Mouse (Mus musculus) spleen, adult 2 months (tissue): ENCODE data around the gene Flt3. TPM values are rescaled to one million over a fixed set of nuclear protein-coding genes. Genes with fewer than 3 reads are reported as not detected.
A peak's percentile ranks its signal among the peaks of the same experiment; 100 is the strongest.

ENCODE experiments used
- DNase-seq, 2 experiments: peaks; one replicate each; pipeline versions ENCODE4 v3.0.0 to v3.0.0-alpha.2; 2012 to 2021; ENCODE audit warnings: low spot score in 2 of 2, low read depth in 1 of 2
- H3K27ac ChIP-seq: fragments of 200-500 bp; 2 replicates; pipeline ENCODE4 v1.5.1; 2012; ENCODE audit warnings: low read length, inconsistent platforms; ENCODE audit not compliant: insufficient read depth
- H3K27me3 ChIP-seq: fragments of 200-500 bp; 2 replicates; pipeline ENCODE4 v1.6.1; 2012; ENCODE audit warnings: mild to moderate bottlenecking, moderate library complexity, low read length, inconsistent platforms; ENCODE audit not compliant: control insufficient read depth, insufficient read depth
- H3K36me3 ChIP-seq: fragments of 200-500 bp; 2 replicates; pipeline ENCODE4 v1.6.1; 2012; ENCODE audit warnings: mild to moderate bottlenecking, low read length, inconsistent platforms; ENCODE audit not compliant: control insufficient read depth, insufficient read depth
- H3K4me1 ChIP-seq: fragments of 200-500 bp; 2 replicates; pipeline ENCODE4 v1.6.1; 2011; ENCODE audit warnings: inconsistent platforms; ENCODE audit not compliant: control insufficient read depth, insufficient read depth, insufficient read length
- H3K4me3 ChIP-seq: fragments of 200-500 bp; 2 replicates; pipeline ENCODE4 v1.5.1; 2011; ENCODE audit warnings: mild to moderate bottlenecking, inconsistent platforms; ENCODE audit not compliant: insufficient read depth, insufficient read length; ENCODE audit errors: extremely low read depth
- CTCF ChIP-seq: fragments of 200-500 bp; IDR thresholded peaks from 2 replicates; pipeline ENCODE4 v1.5.1; 2011; ENCODE audit warnings: mild to moderate bottlenecking, inconsistent platforms; ENCODE audit not compliant: insufficient read depth, insufficient read length, insufficient replicate concordance; ENCODE audit errors: extremely low read depth
- POLR2A ChIP-seq: fragments of 200-500 bp; IDR thresholded peaks from 2 replicates; pipeline ENCODE4 v1.6.1; 2011; ENCODE audit warnings: low read depth, low read length, inconsistent platforms
- WGBS: fragments of 180-500 bp; shearing (Covaris S2); methylation state at CpG from one replicate; pipeline ENCODE4 v1.1.7; 2018; 5-methylcytosine and 5-hydroxymethylcytosine counted together
- polyA plus RNA-seq: library from polyadenylated mRNA; depleted of rRNA; stranded (reverse); fragments of >200 nt; gene quantifications from 2 replicates; pipeline ENCODE4 v1.2.3, GENCODE M21; 2012

Gene Flt3
- polyA plus RNA-seq, 1 experiment: 6.5 TPM

DNA sequence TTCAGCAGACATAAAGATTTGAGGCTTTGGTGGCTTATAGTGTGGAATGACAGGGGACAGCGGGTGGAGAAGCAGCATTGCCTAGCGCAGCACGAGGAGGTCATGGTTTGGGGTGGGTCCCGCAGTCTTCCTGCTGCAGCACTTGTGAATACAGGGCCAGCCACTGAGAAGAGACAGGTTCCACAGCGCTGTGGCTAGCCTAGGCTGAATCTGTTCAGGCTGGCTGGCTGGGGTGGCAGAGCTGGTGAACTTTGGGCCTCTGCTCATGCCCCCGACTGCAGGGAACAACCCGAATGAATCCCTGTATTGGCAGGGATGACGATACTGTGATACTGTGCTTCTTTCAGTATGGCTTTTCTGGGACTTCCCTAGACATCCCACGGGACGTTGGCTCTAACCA, 56.4 kb downstream of the Flt3 start:
- Histone ChIP-seq H3K27ac (no peak overlapping the region), H3K36me3 (no peaks in the 10 kb centered on the region), H3K4me1 (peaks cover 19% of the 10 kb centered on the region; the same call in 1 of the 2 replicates), H3K27me3 (no peaks in the 10 kb centered on the region), H3K4me3 (no peak overlapping the region)
- 87% methylated on average over 10 of the region's 10 CpGs for WGBS
- TF ChIP-seq CTCF (no peak), POLR2A (no peak)
- no peak for DNase-seq

DNA sequence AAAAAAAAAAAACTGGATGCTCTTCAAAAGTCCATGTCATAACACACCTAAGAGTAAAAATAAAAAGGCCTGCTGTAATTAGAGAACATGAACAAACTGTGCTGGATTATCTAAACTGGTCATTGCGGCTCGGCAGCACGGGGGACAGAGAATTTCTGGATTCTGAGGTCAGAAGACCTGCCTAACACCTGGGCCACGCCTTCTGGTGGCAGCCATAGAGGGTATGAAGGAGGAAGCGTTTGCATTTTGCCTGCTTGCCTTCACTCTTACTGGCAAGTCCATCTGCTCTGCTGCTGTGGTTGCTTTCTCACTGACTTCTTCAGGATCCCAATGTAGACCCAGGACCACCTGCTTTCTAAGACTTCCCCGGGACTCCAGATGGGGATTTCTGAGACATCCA, 57.4 kb downstream of the Flt3 start:
- TF ChIP-seq POLR2A (no peak), CTCF (no peak)
- WGBS: 92% methylated on average over 6 of the region's 6 CpGs

DNA sequence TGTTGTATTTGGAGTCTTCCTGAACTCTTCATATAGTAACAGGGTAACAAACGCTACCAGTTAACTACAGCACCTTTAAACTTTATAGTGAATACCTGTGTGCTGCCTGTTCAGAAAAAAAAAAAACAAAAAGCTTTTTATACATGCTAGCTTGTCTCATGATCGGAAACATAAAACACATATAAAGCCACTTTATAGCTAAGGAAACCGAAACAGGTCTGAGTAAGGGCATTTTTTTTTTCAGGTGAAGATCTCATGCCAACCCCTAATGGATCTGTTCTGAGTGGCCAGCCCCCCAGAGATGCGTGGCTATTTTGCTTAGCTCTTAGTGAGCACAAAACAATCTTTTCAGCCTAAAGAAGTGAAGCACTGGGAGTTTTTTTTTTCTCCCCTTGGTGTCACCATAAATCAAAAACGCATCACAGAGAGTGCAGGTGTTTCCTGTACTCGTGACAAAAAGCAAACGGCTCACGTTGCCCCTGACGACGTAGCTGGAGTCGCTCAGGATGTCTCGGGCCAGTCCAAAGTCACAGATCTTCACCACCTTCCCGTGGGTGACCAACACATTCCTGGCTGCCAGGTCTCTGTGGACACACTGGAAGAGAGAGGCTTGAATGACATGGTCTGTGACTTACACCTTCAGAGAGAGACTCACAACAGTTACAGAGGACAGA, 59.4 kb downstream of the Flt3 start:
- 3% methylated on average over 13 of the region's 13 CpGs for WGBS
- DNase-seq: peak; percentile 62 to 91
- Histone ChIP-seq H3K36me3 (no peaks in the 10 kb centered on the region), H3K4me1 (peaks cover 24% of the 10 kb centered on the region), H3K4me3 (no peak overlapping the region), H3K27me3 (no peaks in the 10 kb centered on the region), H3K27ac (peak overlapping the region; percentile 93)
- no peak for TF ChIP-seq CTCF
- no peak for TF ChIP-seq POLR2A

More for the DNA sequence above, 57.4 kb downstream of the Flt3 start:
- no peak overlapping the region for H3K27ac ChIP-seq
- H3K36me3 ChIP-seq: no peaks in the 10 kb centered on the region
- no peak for DNase-seq
- no peak overlapping the region for H3K4me3 ChIP-seq
- H3K4me1 ChIP-seq: peaks cover 24% of the 10 kb centered on the region
- H3K27me3 ChIP-seq: no peaks in the 10 kb centered on the region

DNA sequence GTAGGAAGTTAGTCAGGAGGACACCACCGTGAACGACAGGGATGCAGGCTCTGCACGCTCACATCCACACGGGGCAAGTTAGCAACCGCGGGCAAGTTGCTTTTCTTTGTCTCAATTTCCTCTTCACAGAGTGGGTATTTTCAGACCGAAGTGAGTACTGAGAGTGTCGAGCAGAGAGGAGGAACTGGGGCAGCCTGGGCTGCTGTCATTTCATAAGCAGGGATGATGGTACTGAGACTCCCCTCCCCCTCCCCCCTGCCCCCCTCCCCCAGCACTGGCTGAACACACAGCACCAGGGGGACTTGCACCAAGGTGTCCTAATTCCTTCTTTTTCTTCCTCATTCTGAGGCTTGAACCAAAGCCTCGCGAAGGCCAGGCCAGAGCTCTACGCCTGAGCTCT, 60.7 kb downstream of the Flt3 start:
- no peaks in the 10 kb centered on the region for H3K27me3 ChIP-seq
- peak; percentile 42 to 47 for DNase-seq
- 7% methylated on average over 11 of the region's 11 CpGs for WGBS
- H3K36me3 ChIP-seq: no peaks in the 10 kb centered on the region
- peak overlapping the region; percentile 20; the same call in 1 of the 2 replicates for H3K4me3 ChIP-seq
- peak overlapping the region; percentile 93 for H3K27ac ChIP-seq
- peaks cover 24% of the 10 kb centered on the region for H3K4me1 ChIP-seq
- TF ChIP-seq POLR2A (no peak), CTCF (no peak)

DNA sequence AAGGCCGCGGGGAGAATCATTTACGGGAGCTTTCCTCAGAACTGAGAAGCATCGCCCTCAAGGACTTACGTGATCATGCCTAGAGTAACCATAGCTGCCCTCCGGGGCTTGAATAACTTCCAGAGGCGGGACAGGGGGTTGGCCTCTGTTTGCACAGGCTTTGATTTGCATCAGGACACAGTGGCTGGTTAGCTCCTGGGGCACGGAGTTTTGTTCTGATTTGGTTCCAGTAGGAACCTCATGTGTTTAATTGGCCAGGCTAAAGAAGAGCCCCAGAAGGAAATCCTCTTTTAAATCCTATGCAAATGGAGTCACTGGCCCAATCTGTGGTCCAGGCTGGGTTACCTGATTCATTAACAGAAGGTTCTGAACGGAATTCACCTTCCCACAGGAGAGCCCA, 61.3 kb downstream of the Flt3 start:
- TF ChIP-seq POLR2A (no peak), CTCF (no peak)
- peak; percentile 62 for DNase-seq
- no peaks in the 10 kb centered on the region for H3K27me3 ChIP-seq
- H3K36me3 ChIP-seq: no peaks in the 10 kb centered on the region
- H3K4me3 ChIP-seq: peak overlapping the region; percentile 20; the same call in 1 of the 2 replicates
- peak overlapping the region; percentile 91 for H3K27ac ChIP-seq
- WGBS: 57% methylated on average over 9 of the region's 9 CpGs
- H3K4me1 ChIP-seq: peaks cover 24% of the 10 kb centered on the region

DNA sequence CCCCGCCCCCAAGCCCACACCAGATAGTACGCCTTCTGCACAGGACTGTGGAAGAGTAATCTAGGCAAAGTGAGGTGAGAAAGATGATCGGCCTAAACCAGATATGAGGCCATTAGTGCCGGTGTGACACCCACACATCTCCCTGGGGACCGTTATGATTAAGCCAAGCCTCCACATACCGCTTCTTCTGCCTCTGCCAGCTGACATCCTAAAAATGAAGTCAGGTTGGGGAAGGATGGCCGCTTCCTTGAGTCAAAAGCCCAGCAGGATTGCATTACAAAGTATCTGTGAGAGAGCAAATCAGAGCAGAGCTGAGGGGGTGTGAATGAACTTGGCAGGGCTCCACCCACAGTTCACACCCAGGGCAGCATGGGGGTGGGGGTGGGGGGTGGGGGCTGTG, 67.6 kb downstream of the Flt3 start:
- H3K27me3 ChIP-seq: no peaks in the 10 kb centered on the region
- 64% methylated on average over 7 of the region's 7 CpGs for WGBS
- no peak overlapping the region for H3K27ac ChIP-seq
- no peak for DNase-seq
- no peaks in the 10 kb centered on the region for H3K4me1 ChIP-seq
- TF ChIP-seq CTCF: no peak
- TF ChIP-seq POLR2A: no peak
- H3K36me3 ChIP-seq: no peaks in the 10 kb centered on the region
- no peak overlapping the region for H3K4me3 ChIP-seq

DNA sequence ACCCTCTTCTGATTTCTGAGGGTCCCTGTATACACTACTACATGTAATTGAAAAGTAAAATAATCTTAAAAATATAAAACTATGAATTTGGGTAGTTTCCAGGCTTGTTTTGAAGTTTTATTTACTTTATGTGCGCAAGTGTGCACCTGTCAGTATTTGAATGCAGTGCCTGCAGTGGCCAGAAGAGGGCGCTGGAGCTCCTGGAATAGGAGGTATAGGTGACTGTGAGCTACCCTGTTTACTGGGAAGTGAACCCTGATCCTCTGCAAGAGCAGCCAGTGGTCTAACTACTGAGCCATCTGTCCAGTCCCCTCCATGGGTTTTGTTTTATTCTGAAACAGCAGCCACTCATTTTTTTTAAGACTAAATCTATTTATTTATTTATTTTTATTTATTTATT, 68.7 kb downstream of the Flt3 start:
- Histone ChIP-seq H3K27ac (no peak overlapping the region), H3K36me3 (no peaks in the 10 kb centered on the region), H3K4me3 (no peak overlapping the region), H3K4me1 (no peaks in the 10 kb centered on the region), H3K27me3 (no peaks in the 10 kb centered on the region)
- DNase-seq: peak; percentile 65 to 81
- WGBS: 43% methylated on average over 2 of the region's 2 CpGs
- no peak for TF ChIP-seq POLR2A
- TF ChIP-seq CTCF: peak; percentile 88; the same call in 1 of the 2 replicates
